ENCODE assay signal across 21 mouse cellular contexts in genomic region chr1:62719770-62720169, GRCm38 (mm10). TPM values are rescaled to one million over a fixed set of nuclear protein-coding genes. Genes with fewer than 3 reads are reported as not detected.
DNase-seq lines count a peak whose midpoint lies in the region; ATAC-seq and TF ChIP-seq lines count a peak whose summit lies in the region.
"Had no signal": no experiment of that assay in that cellular context is flagged by ENCODE, and none has a peak within 500 bp of the region (broad histone marks: within the 10 kb centered on the region; RNA-seq: fewer than 3 reads in every experiment).

No protein-coding gene starts in this region.

- no peak for TF ChIP-seq POLR2A in heart, adult 2 months (IDR thresholded peaks at IDR 0.05; ENCODE audit: insufficient read depth, low read depth, low read length)
- TF ChIP-seq POLR2A in small intestine, adult 2 months (IDR thresholded peaks at IDR 0.05; ENCODE audit: low read depth, low read length), result no peak

- no peak for TF ChIP-seq CTCF in heart, adult 2 months (IDR thresholded peaks at IDR 0.05)
- no peak for TF ChIP-seq CTCF in layer of hippocampus, adult 2 months (conservative IDR thresholded peaks at IDR 0.05)
- TF ChIP-seq CTCF in small intestine, adult 2 months (IDR thresholded peaks at IDR 0.05; ENCODE audit: extremely low read depth, insufficient read length, insufficient replicate concordance, low read depth, low read length), result no peak

- intact Hi-C loops in heart, adult 2 months (cut with DNase I), result loop anchor here (2.0 to 5.0 kb wide), 2 partner anchors 15 to 243 kb away; no protein-coding TSS in a partner anchor

- no peak for ATAC-seq in heart, embryonic 12.5 days (ENCODE audit: insufficient number of reproducible peaks, low FRiP score)
- ATAC-seq: liver, embryonic 12.5 days; midbrain, embryonic 13.5 days had no signal

- no peak for DNase-seq in heart, adult 2 months
- no peak for DNase-seq in layer of hippocampus, adult 2 months (ENCODE audit: low spot score in 2 of 2)
- no peak for DNase-seq in layer of hippocampus, postnatal 36 days
- peak; percentile 26 for DNase-seq in NIH3T3 (ENCODE audit: low read depth)
- no peak for DNase-seq in embryo, embryonic 10 days (ENCODE audit: low spot score)
- DNase-seq: adrenal gland, adult 2 months; cerebellum, adult 18-20 months; gastrocnemius, postnatal 14 days; kidney, postnatal 36 days; right cerebral cortex, postnatal 25 days; thymus, postnatal 4 days had no signal

- no peaks in the 10 kb centered on the region for H3K27me3 ChIP-seq in heart, adult 2 months (ENCODE audit: control insufficient read depth, insufficient read depth, low read length)
- H3K27me3 ChIP-seq in heart, embryonic 12.5 days (replicated peaks), result no peaks in the 10 kb centered on the region
- no peaks in the 10 kb centered on the region for H3K27me3 ChIP-seq in small intestine, adult 2 months (ENCODE audit: control insufficient read depth, insufficient read depth, low read length)
- H3K27me3 ChIP-seq: embryonic facial prominence, embryonic 12.5 days; heart, embryonic 13.5 days; liver, embryonic 12.5 days; lung, embryonic 15.5 days; neural tube, embryonic 15.5 days had no signal

- no peak for TF ChIP-seq EP300 in heart, adult 2 months (IDR thresholded peaks at IDR 0.05; ENCODE audit: insufficient read depth, low read depth, low read length)

- H3K4me2 ChIP-seq in heart, embryonic 12.5 days, result no peak overlapping the region
- H3K4me2 ChIP-seq: embryonic facial prominence, embryonic 12.5 days; heart, embryonic 13.5 days; liver, embryonic 12.5 days; lung, embryonic 15.5 days; midbrain, embryonic 13.5 days; neural tube, embryonic 15.5 days had no signal

- H3K36me3 ChIP-seq in heart, adult 2 months (ENCODE audit: control insufficient read depth, insufficient read depth, low read length), result peaks cover 30% of the 10 kb centered on the region
- no peaks in the 10 kb centered on the region; the same call in 1 of the 2 replicates for H3K36me3 ChIP-seq in heart, embryonic 12.5 days
- no peaks in the 10 kb centered on the region for H3K36me3 ChIP-seq in small intestine, adult 2 months (ENCODE audit: control insufficient read depth, insufficient read depth, low read length)
- H3K36me3 ChIP-seq: G1E; liver, embryonic 12.5 days; lung, embryonic 15.5 days had no signal

- H3K4me3 ChIP-seq in heart, adult 2 months, result no peak overlapping the region
- no peak overlapping the region for H3K4me3 ChIP-seq in heart, embryonic 12.5 days
- no peak overlapping the region for H3K4me3 ChIP-seq in layer of hippocampus, adult 2 months
- H3K4me3 ChIP-seq in small intestine, adult 2 months (ENCODE audit: low read depth, low read length), result no peak overlapping the region
- H3K4me3 ChIP-seq: embryonic facial prominence, embryonic 12.5 days; heart, embryonic 13.5 days; hindbrain, embryonic 10.5 days; liver, embryonic 12.5 days; lung, embryonic 15.5 days; midbrain, embryonic 13.5 days; neural tube, embryonic 15.5 days had no signal

- H3K4me1 ChIP-seq in heart, adult 2 months (ENCODE audit: control insufficient read depth, insufficient read depth, low read length), result peaks cover 33% of the 10 kb centered on the region
- H3K4me1 ChIP-seq in heart, embryonic 12.5 days (replicated peaks), result peaks cover 39% of the 10 kb centered on the region
- H3K4me1 ChIP-seq in small intestine, adult 2 months (ENCODE audit: control insufficient read depth, insufficient read depth, insufficient read length, low read length), result peaks cover 12% of the 10 kb centered on the region; the same call in 1 of the 2 replicates

- H3K79me2 ChIP-seq in heart, adult 2 months (replicated peaks; ENCODE audit: control insufficient read depth, insufficient read depth, low read length), result peaks cover 3% of the 10 kb centered on the region; the same call in 1 of the 2 replicates

- no peak overlapping the region for H3K9ac ChIP-seq in heart, adult 2 months (ENCODE audit: low read depth, low read length)
- H3K9ac ChIP-seq in heart, embryonic 12.5 days, result no peak overlapping the region
- H3K9ac ChIP-seq: embryonic facial prominence, embryonic 12.5 days; heart, embryonic 13.5 days; liver, embryonic 12.5 days; lung, embryonic 15.5 days; midbrain, embryonic 13.5 days; neural tube, embryonic 15.5 days had no signal

- no peaks in the 10 kb centered on the region for H3K9me3 ChIP-seq in heart, embryonic 12.5 days (replicated peaks)
- H3K9me3 ChIP-seq: embryonic facial prominence, embryonic 12.5 days; G1E; heart, embryonic 13.5 days; hindbrain, embryonic 10.5 days; liver, embryonic 12.5 days; lung, embryonic 15.5 days; midbrain, embryonic 13.5 days; neural tube, embryonic 15.5 days had no signal

- peak overlapping the region; percentile 68 for H3K27ac ChIP-seq in heart, adult 2 months
- no peak overlapping the region for H3K27ac ChIP-seq in heart, embryonic 12.5 days (ENCODE audit: poor library complexity, severe bottlenecking)
- peak overlapping the region; percentile 89 for H3K27ac ChIP-seq in layer of hippocampus, adult 2 months
- peak overlapping the region; percentile 54; the same call in 1 of the 2 replicates for H3K27ac ChIP-seq in small intestine, adult 2 months (ENCODE audit: insufficient read depth, low read depth, low read length)
- H3K27ac ChIP-seq: embryonic facial prominence, embryonic 12.5 days; midbrain, embryonic 13.5 days; neural tube, embryonic 15.5 days had no signal

- WGBS in heart, adult 2 months, result 61% methylated on average over 6 of the region's 6 CpGs
- 86% methylated on average over 6 of the region's 6 CpGs for WGBS in heart, embryonic 12.5 days
- WGBS in small intestine, adult 2 months, result 21% methylated on average over 6 of the region's 6 CpGs

RNA-seq across cellular contexts. Expression of gene Nrp2, which starts 16.7 kb away (rescaled TPM):
- 10 to 100 TPM; 20.7 to 29.6 TPM for total RNA-seq in heart, adult 2 months (2021)
- 15.6 and 24.2 TPM in 2 replicates for polyA plus RNA-seq in heart, adult 2 months (2012; rRNA removed)
- polyA plus RNA-seq in heart, embryonic 12.5 days (2016; fragmentation: Nextera tagmentation; extraction: Ambion mirVana), result 6.0 and 6.2 TPM in 2 replicates
- 10 to 100 TPM; 60.3 to 63.7 TPM for total RNA-seq in layer of hippocampus, adult 2 months (2021)
- total RNA-seq in layer of hippocampus, postnatal 36 days (2021), result 10 to 100 TPM; 58.8 to 66.3 TPM
- polyA plus RNA-seq in small intestine, adult 2 months (2012; rRNA removed), result 5.6 and 6.6 TPM in 2 replicates
